Comparison of ENCODE assay signal across 9 mouse cellular contexts in the genomic region with DNA sequence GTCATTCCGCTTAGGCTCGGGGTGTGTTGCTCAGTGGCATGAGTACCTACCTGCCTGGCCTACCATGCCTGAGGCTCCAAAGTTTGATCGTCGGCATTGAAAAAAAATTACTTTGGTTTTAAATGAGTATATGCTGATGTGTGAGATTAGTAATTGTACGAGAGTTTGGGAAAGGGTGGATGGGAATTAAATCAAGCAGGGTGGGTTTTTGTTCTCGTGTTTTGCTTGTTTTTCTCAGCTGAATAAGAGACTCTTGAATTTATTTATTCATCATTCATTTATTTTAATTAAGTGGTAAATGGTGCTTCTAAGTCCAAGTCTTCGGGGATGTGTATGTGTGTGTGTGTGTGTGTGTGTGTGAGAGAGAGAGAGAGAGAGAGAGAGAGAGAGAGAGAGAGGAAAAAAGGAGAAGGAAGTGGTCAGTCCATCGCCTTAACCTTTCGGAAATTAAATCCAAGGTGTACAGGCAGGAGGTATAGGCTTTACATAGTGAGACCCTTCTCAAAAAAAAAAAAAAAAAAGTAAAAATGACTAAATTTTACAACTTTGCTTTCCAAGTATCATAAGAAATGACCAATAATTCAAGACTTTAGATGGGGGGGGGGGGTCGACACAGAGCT. TPM values are rescaled to one million over a fixed set of nuclear protein-coding genes. Genes with fewer than 3 reads are reported as not detected.
DNase-seq lines count a peak whose midpoint lies in the region; ATAC-seq lines count a peak whose summit lies in the region.
"Had no signal": no experiment of that assay in that cellular context is flagged by ENCODE, and none has a peak within 500 bp of the region (broad histone marks: within the 10 kb centered on the region; RNA-seq: fewer than 3 reads in every experiment).

No protein-coding gene starts in this region.

- peak overlapping the region; percentile 97 for H3K9ac ChIP-seq in heart, embryonic 15.5 days
- no peak overlapping the region for H3K9ac ChIP-seq in hindbrain, embryonic 15.5 days
- H3K9ac ChIP-seq in midbrain, embryonic 12.5 days (replicated peaks): no peak overlapping the region

- ATAC-seq in heart, embryonic 15.5 days (replicated peaks; ENCODE audit: insufficient number of reproducible peaks, insufficient read depth, low FRiP score, low read depth): no peak
- no peak for ATAC-seq in hindbrain, embryonic 15.5 days (ENCODE audit: low FRiP score, low read depth)
- ATAC-seq in midbrain, embryonic 12.5 days (ENCODE audit: low FRiP score, low read depth): no peak

- peak overlapping the region; percentile 85 for H3K4me3 ChIP-seq in heart, embryonic 15.5 days
- H3K4me3 ChIP-seq in hindbrain, embryonic 15.5 days: peak overlapping the region; percentile 84
- H3K4me3 ChIP-seq in midbrain, embryonic 12.5 days: peak overlapping the region; percentile 82

- peaks cover 28% of the 10 kb centered on the region for H3K4me1 ChIP-seq in heart, embryonic 15.5 days (replicated peaks)
- peaks cover 15% of the 10 kb centered on the region for H3K4me1 ChIP-seq in hindbrain, embryonic 15.5 days (replicated peaks)
- peaks cover 11% of the 10 kb centered on the region for H3K4me1 ChIP-seq in midbrain, embryonic 12.5 days

- H3K27ac ChIP-seq in heart, embryonic 15.5 days: peak overlapping the region; percentile 93
- H3K27ac ChIP-seq in hindbrain, embryonic 15.5 days (replicated peaks): no peak overlapping the region
- no peak overlapping the region for H3K27ac ChIP-seq in midbrain, embryonic 12.5 days (replicated peaks)

- DNase-seq in heart, postnatal 36 days: no peak
- peak; percentile 46 for DNase-seq in MEL-GATA-1-ER (ENCODE audit: extremely low read depth, low read depth)
- no peak for DNase-seq in right cerebral cortex, postnatal 4 days
- no peak for DNase-seq in kidney, adult 9 months
- DNase-seq in embryo, embryonic 11 days: no peak

- H3K36me3 ChIP-seq in heart, embryonic 15.5 days: no peaks in the 10 kb centered on the region
- no peaks in the 10 kb centered on the region for H3K36me3 ChIP-seq in hindbrain, embryonic 15.5 days
- H3K36me3 ChIP-seq in midbrain, embryonic 12.5 days: no peaks in the 10 kb centered on the region

- H3K27me3 ChIP-seq in heart, embryonic 15.5 days: no peaks in the 10 kb centered on the region
- H3K27me3 ChIP-seq in hindbrain, embryonic 15.5 days: no peaks in the 10 kb centered on the region
- H3K27me3 ChIP-seq in midbrain, embryonic 12.5 days: peaks cover 8% of the 10 kb centered on the region
- H3K27me3 ChIP-seq: Patski had no signal

- H3K4me2 ChIP-seq in heart, embryonic 15.5 days: peak overlapping the region; percentile 86
- H3K4me2 ChIP-seq in hindbrain, embryonic 15.5 days: peak overlapping the region; percentile 79
- peak overlapping the region; percentile 94 for H3K4me2 ChIP-seq in midbrain, embryonic 12.5 days (replicated peaks)

- 12% methylated on average over 10 of the region's 10 CpGs for WGBS in heart, embryonic 15.5 days
- 15% methylated on average over 10 of the region's 10 CpGs for WGBS in hindbrain, embryonic 15.5 days
- WGBS in midbrain, embryonic 12.5 days: 18% methylated on average over 10 of the region's 10 CpGs

- H3K9me3 ChIP-seq in heart, embryonic 15.5 days (replicated peaks): no peaks in the 10 kb centered on the region
- no peaks in the 10 kb centered on the region for H3K9me3 ChIP-seq in hindbrain, embryonic 15.5 days
- no peaks in the 10 kb centered on the region for H3K9me3 ChIP-seq in midbrain, embryonic 12.5 days

- intact Hi-C loops in heart, postnatal 36 days (cut with DNase I): loop anchor here (2.0 to 5.0 kb wide), 2 partner anchors 38 to 99 kb away; no protein-coding TSS in a partner anchor

RNA-seq across cellular contexts. Expression of gene Slc16a1, which starts 1.4 kb away (rescaled TPM):
- polyA plus RNA-seq in heart, embryonic 15.5 days (2015; fragmentation: Nextera tagmentation; extraction: Ambion mirVana): 70.7 and 70.8 TPM in 2 replicates
- 100 to 1,000 TPM; 163 to 166 TPM for total RNA-seq in heart, postnatal 36 days (2021)
- polyA plus RNA-seq in hindbrain, embryonic 15.5 days (2015; fragmentation: Nextera tagmentation; extraction: Ambion mirVana): 9.1 and 10.5 TPM in 2 replicates
- 21.4 and 23.6 TPM in 2 replicates for polyA plus RNA-seq in midbrain, embryonic 12.5 days (2016; fragmentation: Nextera tagmentation; extraction: Ambion mirVana)
